Mouse (Mus musculus) testis, adult 2 months (tissue): ENCODE results near the gene Emid1. TPM values are rescaled to one million over a fixed set of nuclear protein-coding genes. Genes with fewer than 3 reads are reported as not detected.
A peak's percentile ranks its signal among the peaks of the same experiment; 100 is the strongest.

Experiments used
- H3K27ac ChIP-seq: fragments of 200-500 bp; 2 replicates; pipeline ENCODE4 v1.5.1; 2012; ENCODE audit warnings: low read depth, low read length; ENCODE audit not compliant: control insufficient read depth, insufficient read depth
- H3K27me3 ChIP-seq: fragments of 200-500 bp; 2 replicates; pipeline ENCODE4 v1.6.1; 2012; ENCODE audit warnings: mild to moderate bottlenecking, low read length, moderate library complexity; ENCODE audit not compliant: control insufficient read depth, insufficient read depth
- H3K36me3 ChIP-seq: fragments of 200-500 bp; 2 replicates; pipeline ENCODE4 v1.6.1; 2012; ENCODE audit warnings: mild to moderate bottlenecking, low read length; ENCODE audit not compliant: control insufficient read depth, insufficient read depth
- H3K4me1 ChIP-seq: fragments of 200-500 bp; 2 replicates; pipeline ENCODE4 v1.6.1; 2012; ENCODE audit warnings: low read length; ENCODE audit not compliant: control insufficient read depth, insufficient read depth
- H3K4me3 ChIP-seq: fragments of 200-500 bp; 2 replicates; pipeline ENCODE4 v1.5.1; 2012; ENCODE audit warnings: low read depth, mild to moderate bottlenecking, low read length, moderate library complexity, mixed read lengths; ENCODE audit not compliant: control insufficient read depth
- CTCF ChIP-seq: fragments of 200-500 bp; IDR thresholded peaks from 2 replicates; pipeline ENCODE4 v1.5.1; 2012; ENCODE audit warnings: low read depth, mild to moderate bottlenecking, inconsistent platforms, low read length, moderate library complexity; ENCODE audit not compliant: control insufficient read depth, insufficient read depth, insufficient replicate concordance
- POLR2A ChIP-seq: fragments of 200-500 bp; IDR thresholded peaks from 2 replicates; pipeline ENCODE4 v1.6.1; 2012; ENCODE audit warnings: low read depth, mild to moderate bottlenecking, inconsistent platforms, low read length, moderate library complexity; ENCODE audit not compliant: control insufficient read depth
- polyA plus RNA-seq: library from polyadenylated mRNA; depleted of rRNA; stranded (reverse); fragments of >200 nt; gene quantifications from 2 replicates; pipeline ENCODE4 v1.2.3, GENCODE M21; 2012; rRNA removed

The Emid1 gene
- polyA plus RNA-seq, 1 experiment: 4.0 TPM

DNA sequence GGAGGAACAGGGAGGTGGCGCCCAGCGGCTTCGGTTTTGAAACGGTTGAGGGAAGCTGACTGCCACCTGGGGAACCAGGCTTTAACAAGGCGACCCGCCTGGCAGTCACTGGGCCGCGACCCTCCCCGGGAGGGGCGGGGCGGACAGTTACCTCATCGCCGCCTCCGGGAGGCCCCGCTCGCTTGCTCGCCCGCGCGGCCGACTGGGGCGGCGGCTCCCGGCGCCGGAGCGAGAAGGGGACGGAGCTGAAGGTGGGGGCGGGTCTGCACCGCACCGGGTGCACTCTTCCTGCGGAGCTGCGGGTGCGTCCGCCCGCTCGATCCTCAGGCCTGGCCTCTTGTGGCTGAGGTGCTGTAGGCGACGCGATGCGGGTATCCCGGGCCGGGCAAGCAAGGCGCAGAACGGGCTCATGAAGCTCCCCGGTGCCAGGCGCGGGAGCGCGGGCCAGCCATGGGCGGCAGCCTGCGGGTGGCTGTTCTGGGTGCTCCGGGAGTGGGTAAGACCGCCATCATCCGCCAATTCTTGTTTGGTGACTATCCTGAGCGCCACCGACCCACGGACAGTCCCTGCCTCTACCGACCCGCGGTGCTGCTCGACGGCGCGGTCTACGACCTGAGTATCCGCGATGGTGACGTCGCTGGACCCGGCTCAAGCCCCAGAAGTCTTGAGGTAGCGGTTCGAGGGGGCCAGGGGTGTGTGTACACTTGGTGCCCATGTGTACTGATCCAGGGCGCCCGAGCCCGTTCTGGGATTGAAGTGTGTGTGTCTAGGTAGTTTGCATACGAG, 94.0 kb downstream of the Emid1 start, which contains the start of gene Rasl10a:
Gene Rasl10a (plus strand): TSS at position 273 of the 786 bp plus-strand sequence.
- Histone ChIP-seq H3K36me3 (no peaks in the 10 kb centered on the region), H3K27me3 (no peaks in the 10 kb centered on the region), H3K4me3 (peak within 1 kb of the TSS; percentile 75), H3K27ac (peak within 1 kb of the TSS; percentile 10; the same call in 1 of the 2 replicates), H3K4me1 (peaks cover 51% of the 10 kb centered on the region)
- 0 out of 2 replicates have a peak, but pooled peaks have one; percentile 37 for TF ChIP-seq POLR2A
- TF ChIP-seq CTCF: no peak

DNA sequence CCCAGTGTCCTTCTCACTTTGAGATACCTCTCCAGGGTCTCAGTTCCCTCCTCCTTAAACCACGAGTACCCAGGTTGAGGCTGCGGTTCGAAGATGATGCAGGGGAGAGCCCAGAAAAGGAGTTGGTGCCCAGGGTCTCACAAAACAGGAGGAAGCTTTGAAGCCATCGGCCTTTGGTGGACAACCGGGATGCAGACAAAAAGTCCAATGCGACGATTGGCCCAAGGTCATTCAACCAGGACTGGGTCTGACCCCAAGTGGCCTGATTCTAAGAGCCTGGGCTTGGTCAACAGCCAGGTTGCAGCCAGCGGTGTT, 94.6 kb downstream of the Emid1 start:
- H3K4me1 ChIP-seq: peaks cover 45% of the 10 kb centered on the region
- H3K36me3 ChIP-seq: no peaks in the 10 kb centered on the region
- H3K27me3 ChIP-seq: no peaks in the 10 kb centered on the region
- TF ChIP-seq CTCF (no peak), POLR2A (no peak)
- peak overlapping the region; percentile 75 for H3K4me3 ChIP-seq
- no peak overlapping the region for H3K27ac ChIP-seq

DNA sequence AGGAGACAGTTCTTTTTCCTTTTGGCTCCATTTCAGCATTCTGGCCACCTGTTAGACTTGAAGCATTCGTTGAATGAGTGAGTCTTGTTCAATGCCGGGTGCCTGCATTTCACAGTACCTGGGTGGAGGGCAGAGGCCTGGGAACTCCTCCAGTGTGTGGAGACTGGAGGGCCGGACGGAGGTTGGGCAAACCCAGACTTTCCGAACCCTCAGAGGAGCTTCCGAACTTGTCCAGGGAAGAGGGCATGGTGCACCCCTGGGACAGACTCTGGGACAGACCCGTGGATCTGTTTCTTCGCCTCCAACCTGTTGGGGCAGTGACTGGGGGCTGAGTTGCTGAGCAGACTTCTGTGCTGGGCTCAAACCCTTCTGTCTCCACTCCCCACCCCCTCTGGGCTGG, 95.0 kb downstream of the Emid1 start:
- Histone ChIP-seq H3K4me1 (peaks cover 41% of the 10 kb centered on the region), H3K36me3 (no peaks in the 10 kb centered on the region), H3K27ac (no peak overlapping the region), H3K4me3 (no peak overlapping the region), H3K27me3 (no peaks in the 10 kb centered on the region)
- no peak for TF ChIP-seq POLR2A
- no peak for TF ChIP-seq CTCF

Other genes with a start within 250 kb of the Emid1 start
- gene Nefh, start 204.2 kb downstream of the Emid1 start, polyA plus RNA-seq: 0.94 and 1.0 TPM in 2 replicates
- gene Ap1b1, start 165.4 kb downstream of the Emid1 start, polyA plus RNA-seq: 27.7 and 33.3 TPM in 2 replicates
- gene Rasl10a, start 94.1 kb downstream of the Emid1 start, polyA plus RNA-seq: 2.5 and 3.9 TPM in 2 replicates
- 116 and 124 TPM in 2 replicates for gene Gas2l1, start 86.9 kb downstream of the Emid1 start, polyA plus RNA-seq
- gene Rhbdd3, start 53.3 kb downstream of the Emid1 start, polyA plus RNA-seq: 232 and 237 TPM in 2 replicates
- gene Ewsr1, start 53.0 kb downstream of the Emid1 start, polyA plus RNA-seq: 433 and 510 TPM in 2 replicates
- 13.5 and 15.4 TPM in 2 replicates for gene Kremen1, start 109.3 kb upstream of the Emid1 start, polyA plus RNA-seq